Mouse (Mus musculus): ENCODE data around the gene Traf3ip3.

DNA sequence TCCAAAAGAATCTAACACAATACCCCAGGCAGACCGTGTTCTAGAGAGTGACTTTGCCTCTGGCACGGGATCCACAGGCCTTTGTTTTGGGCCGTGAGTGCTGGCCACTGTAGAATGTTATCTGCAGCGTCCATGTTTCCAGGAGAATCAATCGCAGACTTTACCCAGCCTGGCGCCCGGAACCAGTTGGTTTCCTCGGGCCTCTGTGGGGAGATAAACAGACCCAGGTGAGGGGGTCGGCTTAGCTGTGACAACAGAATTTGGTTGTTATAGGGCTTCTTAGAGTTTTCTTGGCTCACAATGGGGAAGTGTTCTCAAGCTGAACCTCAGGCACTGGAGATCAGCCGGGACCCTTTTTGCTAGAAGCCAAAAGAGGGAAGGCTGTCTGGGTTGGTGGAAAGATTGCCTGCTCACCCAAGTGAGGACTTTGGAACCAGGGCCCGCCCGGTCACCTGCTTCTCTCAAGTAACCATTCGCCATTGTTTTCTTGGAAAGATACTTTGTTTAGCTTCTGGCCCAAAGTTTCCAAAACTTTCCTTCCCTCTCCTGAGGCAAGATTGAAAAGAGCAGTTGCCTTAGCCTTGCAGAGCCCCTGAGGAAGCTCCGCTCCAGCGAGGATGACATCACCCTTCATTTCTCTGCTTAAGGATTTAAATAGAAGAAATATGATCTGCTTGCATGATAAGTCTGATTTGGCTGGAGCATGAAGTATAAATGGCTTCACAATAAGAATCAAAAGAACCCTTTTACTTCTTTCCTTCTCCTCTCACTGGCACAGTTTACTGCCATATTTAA, 45.0 kb downstream of the Traf3ip3 start:
- TF ChIP-seq CTCF (IDR thresholded peaks at IDR 0.05; ENCODE audit: control insufficient read depth, insufficient read depth, insufficient replicate concordance, low read depth, low read length) (no peak), POLR2A (IDR thresholded peaks at IDR 0.05; ENCODE audit: control insufficient read depth, low read depth, low read length) (peak; percentile 30; the same call in 1 of the 2 replicates)

Measured in testis, adult 2 months (tissue).